Mouse (Mus musculus) granulocyte monocyte progenitor cell, adult 5-6 weeks (primary cell): ENCODE measurements around the gene Gid4. TPM values are rescaled to one million over a fixed set of nuclear protein-coding genes. Genes with fewer than 3 reads are reported as not detected.

Experiments
- total RNA-seq, 2 experiments: library from RNA; stranded (forward) in 1 of 2; stranded (reverse) in 1 of 2; fragments of 200-712, 200-1000 nt in 1 of 2; fragments of >200 nt in 1 of 2; fragmentation: Nextera tagmentation in 1 of 2; gene quantifications; 2 replicates each; pipeline ENCODE4 v1.2.3; 2014 to 2017

Gene Gid4
- total RNA-seq, 2 experiments from 2014 or later: 25.4 to 29.5 TPM

Other genes starting within 250 kb of the Gid4 start
- 27.3 and 33.0 TPM in 2 replicates for gene Srebf1, start 194.6 kb upstream of the Gid4 start, total RNA-seq (2014; fragmentation: Nextera tagmentation)
- gene Srebf1, start 194.6 kb upstream of the Gid4 start, total RNA-seq (2017): 36.8 and 42.0 TPM in 2 replicates
- gene Tom1l2, start 64.2 kb upstream of the Gid4 start, total RNA-seq (2014; fragmentation: Nextera tagmentation): 14.1 and 16.8 TPM in 2 replicates
- gene Tom1l2, start 64.2 kb upstream of the Gid4 start, total RNA-seq (2017): 3.3 and 5.0 TPM in 2 replicates
- 1.8 TPM in 1 of 2 replicates, not detected in the other for gene Drc3, start 63.8 kb upstream of the Gid4 start, total RNA-seq (2014; fragmentation: Nextera tagmentation)
- 0.52 and 1.2 TPM in 2 replicates for gene Drc3, start 63.8 kb upstream of the Gid4 start, total RNA-seq (2017)
- gene Atpaf2, start 1.3 kb downstream of the Gid4 start, total RNA-seq (2014; fragmentation: Nextera tagmentation): 26.8 and 31.7 TPM in 2 replicates
- gene Atpaf2, start 1.3 kb downstream of the Gid4 start, total RNA-seq (2017): 49.5 and 52.1 TPM in 2 replicates
- gene Drg2, start 37.4 kb downstream of the Gid4 start, total RNA-seq (2014; fragmentation: Nextera tagmentation): 49.1 and 60.9 TPM in 2 replicates
- gene Drg2, start 37.4 kb downstream of the Gid4 start, total RNA-seq (2017): 73.4 and 76.4 TPM in 2 replicates
- gene Myo15, start 52.2 kb downstream of the Gid4 start, total RNA-seq (2014; fragmentation: Nextera tagmentation): not detected in 2 replicates
- gene Myo15, start 52.2 kb downstream of the Gid4 start, total RNA-seq (2017): 0.30 TPM in 1 of 2 replicates, not detected in the other
- gene Alkbh5, start 119.2 kb downstream of the Gid4 start, total RNA-seq (2014; fragmentation: Nextera tagmentation): 24.3 and 27.9 TPM in 2 replicates
- 24.9 and 31.7 TPM in 2 replicates for gene Alkbh5, start 119.2 kb downstream of the Gid4 start, total RNA-seq (2017)